Mouse (Mus musculus): Measurements from ENCODE around the gene Nrbp1.
A peak's percentile ranks its signal among the peaks of the same experiment; 100 is the strongest.
"Not testable (repeated sequence)": the region's sequence is repeated elsewhere in the genome, so short reads cannot be mapped to it uniquely, and the experiment has no call there.

Gene Nrbp1

DNA sequence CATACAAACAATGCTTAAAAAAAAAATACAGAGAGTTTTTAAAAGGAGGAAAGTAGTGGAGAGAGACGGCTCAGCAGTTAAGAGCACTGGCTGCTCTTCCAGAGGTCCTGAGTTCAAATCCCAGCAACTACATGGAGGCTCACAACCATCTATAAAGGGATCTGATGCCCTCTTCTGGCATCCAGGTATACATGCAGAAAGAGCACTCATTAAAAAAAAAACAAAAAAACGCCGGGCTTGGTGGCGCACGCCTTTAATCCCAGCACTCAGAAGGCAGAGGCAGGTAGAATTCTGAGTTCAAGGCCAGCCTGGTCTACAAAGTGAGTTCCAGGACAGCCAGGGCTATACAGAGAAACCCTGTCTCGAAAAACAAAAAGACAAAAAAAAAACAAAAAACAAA lies 24.1 kb upstream of the Nrbp1 start:
- DNase-seq = not testable (repeated sequence)

DNA sequence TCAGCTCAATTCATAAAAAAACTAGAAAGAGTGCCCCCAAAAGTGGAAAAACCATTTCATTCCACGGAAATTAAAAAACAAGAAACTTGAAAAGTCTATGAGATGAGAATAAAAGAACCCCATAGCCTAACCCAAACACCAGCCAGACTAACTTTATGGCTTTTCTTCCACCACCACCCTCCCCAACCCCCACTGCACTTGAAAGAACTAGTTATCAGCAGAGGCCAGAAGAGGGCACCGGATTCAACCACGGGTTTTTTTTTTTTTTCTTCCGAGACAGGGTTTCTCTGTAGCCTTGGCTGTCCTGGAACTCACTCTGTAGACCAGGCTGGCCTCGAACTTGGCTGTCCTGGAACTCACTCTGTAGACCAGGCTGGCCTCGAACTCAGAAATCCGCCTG lies 22.4 kb upstream of the Nrbp1 start:
- DNase-seq = no peak

DNA sequence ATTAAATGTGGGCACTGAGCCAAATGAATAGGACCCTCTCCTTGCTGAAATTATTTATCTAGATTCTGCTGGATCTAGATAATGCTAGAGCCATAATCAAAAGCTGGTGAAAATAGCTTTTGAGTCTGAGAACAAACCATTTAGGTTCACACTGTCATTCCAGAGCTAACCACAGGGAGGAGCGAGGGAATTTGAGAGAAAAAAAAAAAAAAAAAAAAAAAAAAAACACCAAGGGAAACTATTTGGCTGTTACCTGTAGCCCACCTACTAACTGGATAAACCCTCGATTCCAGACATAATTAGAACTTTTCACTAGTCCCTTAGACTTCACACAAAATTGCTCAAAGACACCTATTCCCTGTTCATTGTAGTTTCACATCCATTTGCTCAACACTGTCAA lies 21.6 kb upstream of the Nrbp1 start:
- DNase-seq = peak in 1 of 2 experiments; percentile 55

DNA sequence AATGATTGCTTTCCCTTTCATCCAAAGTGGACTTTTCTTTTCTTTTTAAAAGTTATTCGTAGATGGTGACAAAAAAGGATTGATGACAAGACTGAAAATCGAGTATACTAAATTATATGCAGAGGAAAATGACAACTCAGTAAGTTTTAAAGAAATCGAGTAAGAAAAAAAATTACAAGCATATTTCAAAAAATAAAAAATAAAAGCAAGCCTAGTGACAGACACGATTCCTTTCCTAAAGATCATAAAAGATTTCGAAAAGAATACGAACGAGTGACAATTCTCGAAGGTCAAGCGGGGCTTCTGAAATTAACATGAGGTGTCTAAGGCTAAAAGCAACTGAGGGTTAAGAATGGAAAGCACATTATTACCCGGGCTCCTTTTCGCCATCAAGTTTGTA lies 21.2 kb upstream of the Nrbp1 start:
- DNase-seq = no peak

DNA sequence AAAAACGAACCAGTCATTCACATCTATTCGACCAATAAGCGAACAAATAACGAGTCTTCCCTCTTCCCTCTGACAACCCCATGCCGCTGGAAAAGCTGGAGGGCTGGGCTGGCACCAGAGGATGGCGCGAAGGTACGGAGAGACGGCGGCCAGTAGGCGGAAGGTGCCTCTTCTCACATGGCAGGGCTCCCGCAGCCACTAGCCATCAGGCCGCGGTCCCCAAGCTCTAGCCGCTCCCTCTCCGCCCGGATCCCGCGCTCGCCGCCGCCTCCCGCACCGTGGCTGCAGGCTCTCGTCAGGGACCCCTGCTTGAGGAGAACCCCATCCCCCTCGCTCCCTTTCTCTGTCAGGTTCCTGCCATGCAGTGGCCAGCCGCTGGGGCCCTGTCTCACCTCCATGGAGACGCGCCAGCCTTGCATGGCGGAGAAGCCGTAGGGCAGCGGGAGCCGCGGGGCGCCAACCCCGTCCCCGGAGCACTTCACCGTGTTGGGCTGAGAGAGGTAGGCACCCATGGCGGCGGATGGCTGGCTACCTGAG lies 20.7 kb upstream of the Nrbp1 start:
- DNase-seq = peak in 1 of 2 experiments; percentile 79

DNA sequence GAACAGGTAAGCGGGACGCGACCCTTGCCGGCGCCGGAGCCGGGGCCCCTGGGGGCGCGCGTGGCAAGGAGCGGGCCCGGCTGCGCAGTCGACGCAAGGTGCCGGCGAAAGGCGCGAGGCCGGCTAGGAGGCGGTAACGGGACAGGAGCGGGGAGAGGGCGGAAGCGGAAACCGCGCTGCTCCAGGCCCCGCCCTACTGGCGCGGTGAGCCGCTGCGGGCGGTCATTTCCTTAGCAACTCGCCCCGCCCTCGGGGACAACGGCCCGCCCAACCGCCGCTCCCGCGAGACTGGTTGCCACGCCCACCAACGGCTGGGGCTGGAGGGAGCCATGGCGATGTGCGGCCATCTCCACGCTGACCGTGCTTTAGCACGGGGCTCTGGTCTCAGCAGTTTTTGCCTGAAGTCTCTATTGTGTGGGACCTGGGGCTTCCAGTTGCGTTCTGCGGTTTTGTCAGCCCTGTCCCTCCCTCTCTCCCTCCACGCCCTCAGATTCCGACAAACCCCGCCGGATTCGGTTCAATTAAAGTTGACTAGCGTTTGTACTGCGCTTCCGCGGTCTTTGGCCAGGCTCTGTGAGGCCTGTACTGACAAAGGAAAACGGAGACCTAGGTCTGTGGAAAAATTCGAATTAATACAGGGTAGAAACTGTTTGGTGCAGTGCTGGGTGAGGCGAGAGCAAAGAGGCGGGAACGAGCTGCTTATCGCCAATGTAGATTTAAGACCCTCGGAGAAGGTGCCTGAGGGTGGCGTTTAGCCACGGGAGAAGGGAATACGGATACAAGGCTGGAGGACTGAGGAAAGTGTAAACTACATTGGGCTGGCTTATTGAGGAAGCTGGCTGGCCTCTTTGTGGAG lies 20.0 kb upstream of the Nrbp1 start, which contains the start of gene Ppm1g:
Gene Ppm1g, minus strand, starts transcription at position 240 of the 856 bp plus-strand sequence.
- DNase-seq = peak; percentile 98 to 99

DNA sequence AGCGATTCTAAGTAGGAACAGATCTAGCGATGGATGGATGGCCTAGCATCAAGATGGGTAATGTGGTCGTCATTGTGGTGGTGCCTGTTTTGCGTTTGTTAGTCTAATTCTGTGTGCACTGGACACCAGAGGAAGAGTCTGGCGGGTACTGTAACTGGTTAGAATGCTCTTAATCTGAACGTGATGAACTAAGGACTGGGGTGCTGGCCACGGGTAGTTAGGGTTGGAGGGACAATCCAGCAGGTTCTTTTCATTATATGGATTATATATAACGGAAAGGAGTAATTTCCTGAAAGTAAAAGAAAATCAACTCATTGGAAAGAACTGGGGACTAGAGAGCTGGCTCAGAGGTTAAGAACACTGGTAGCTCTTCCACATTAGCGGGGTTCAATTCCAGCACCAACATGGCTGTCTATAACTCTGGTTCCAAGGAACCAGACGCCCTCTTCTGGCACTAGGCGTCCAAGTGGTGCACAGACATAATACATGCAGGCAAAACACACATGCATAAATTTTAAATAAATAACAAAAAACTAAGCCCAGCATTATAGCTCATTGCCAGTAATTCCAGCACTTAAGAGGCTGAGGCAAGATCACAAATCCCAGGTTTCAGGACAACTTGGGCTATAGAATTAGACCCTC lies 19.2 kb upstream of the Nrbp1 start:
- DNase-seq = peak; percentile 48 to 59

DNA sequence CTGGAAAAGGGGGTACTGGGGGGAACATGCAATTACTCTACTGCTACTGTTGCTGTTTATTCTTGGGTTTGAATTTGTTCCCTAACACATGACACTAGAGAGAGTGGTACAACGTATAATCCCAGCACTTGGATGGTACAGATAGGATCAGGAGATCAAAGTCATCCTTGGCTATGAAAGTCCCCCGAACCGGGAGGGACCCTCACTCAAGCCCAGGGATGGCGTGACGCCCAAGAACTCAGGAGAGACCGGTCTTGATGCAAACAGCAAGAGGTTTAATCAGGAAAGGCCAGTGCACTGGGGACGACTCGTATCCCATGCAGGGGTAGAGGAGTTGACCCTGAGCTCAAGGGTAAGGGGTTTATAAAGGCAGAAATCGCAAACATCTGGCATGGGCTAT lies 18.0 kb upstream of the Nrbp1 start:
- DNase-seq = peak in 1 of 2 experiments; percentile 26

DNA sequence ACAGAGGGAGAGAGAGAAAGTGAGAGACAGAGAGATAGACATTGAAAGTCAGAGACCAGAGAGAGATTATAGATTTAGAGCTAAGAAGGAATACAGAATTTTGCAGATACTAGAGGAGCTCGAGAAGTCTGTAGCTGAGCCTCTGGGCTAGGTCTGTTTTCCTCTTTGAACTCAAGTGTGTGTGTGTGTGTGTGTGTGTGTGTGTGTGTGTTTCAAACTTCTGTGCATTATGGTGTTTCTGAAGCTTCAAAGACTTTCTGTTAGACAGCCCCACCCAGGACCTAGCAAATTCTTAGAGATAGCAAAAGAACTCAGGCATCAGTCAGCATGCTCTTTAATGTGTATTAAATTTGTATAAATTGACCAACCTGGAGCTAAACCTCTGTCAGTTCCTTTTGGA lies 14.0 kb upstream of the Nrbp1 start:
- no peak for DNase-seq

DNA sequence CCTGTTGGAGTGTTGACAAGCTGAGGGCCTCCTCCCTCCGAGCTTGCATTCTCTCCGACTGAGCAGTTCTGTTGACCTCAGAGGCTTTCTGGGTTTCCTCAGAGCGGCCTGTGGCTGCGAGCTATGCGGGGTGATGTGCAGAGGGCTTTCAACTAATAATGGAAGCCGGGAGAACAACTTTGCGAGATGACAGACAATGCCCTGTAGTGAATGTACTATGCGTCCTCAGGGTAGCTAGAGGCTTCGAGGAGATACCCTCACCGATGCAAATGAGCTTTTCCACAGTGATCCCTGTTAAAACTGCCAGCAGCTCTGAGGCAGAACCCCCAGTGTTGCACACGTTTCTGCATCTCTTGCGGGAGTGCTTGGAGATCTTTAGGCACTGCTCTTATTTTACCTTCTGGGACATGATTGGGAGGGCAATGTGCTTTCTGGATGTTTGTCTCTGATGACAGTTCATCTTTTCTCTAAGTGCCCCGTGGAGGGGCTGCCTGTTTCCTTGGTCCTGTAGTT lies 914 bp downstream of the Nrbp1 start:
- DNase-seq = no peak

DNA sequence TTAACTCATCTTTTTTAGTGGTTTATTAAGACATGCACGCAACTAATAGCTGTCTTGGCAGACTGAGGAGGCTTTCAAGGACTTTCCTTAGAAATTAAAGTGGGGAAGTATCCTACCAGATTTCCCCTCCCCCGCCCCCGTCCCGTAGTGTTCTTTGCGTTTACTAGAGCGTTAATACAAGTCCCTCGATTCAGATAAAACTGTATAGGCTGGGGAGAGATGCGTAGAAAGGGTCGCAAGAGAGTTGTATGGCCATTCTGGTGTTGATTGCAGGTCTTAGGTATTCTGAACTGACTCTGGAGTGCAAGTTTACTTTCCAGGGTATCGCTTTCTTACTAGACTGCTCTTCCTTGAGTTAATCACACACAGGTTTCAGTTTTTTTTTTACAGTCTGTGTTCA lies 1.5 kb downstream of the Nrbp1 start:
- no peak for DNase-seq

DNA sequence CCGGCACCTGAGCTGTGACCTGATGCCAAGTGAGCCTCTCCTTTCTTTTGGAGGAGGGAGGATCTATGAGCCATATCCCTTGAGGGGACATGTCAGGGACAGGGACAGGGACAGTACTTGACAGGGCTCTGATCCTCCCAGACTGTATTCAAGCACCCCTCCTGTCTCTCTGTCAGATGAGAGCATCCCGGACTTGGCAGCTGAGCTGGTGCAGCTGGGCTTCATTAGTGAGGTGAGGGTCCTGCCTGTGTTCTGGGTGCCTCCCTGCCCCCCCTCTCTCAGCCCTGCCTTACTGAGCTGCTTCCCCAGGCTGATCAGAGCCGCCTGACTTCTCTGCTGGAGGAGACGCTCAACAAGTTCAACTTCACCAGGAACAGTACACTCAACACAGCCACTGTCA lies 10.1 kb downstream of the Nrbp1 start:
- no peak for DNase-seq

DNA sequence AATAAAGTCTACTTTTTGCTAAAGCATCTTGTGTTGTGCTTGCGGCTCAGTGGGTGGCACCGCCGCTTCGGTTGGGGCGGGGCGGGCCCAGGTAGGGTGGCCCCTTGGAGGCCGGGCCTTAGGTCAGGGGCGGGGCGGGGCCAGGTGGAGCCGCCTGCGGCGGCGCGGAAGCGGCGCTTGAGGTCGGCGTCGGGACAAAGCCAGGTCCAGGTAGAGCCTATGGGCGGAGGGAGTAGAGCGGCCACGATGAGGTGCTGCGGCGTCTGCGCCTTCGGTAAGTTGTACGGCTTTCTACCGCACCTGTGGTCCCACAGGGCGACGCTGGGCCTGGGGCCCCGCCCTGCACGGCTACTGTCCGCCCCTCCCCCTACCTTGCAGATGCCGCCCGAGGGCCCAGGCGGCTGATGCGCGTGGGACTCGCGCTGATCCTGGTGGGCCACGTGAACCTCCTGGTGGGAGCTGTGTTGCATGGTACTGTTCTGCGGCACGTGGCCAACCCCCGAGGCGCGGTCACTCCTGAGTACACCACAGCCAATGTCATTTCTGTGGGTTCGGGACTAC lies 11.0 kb downstream of the Nrbp1 start, which contains the start of gene Krtcap3:
Gene Krtcap3, plus strand, starts transcription at position 151 of the 561 bp plus-strand sequence.
- peak; percentile 34 to 44 for DNase-seq

DNA sequence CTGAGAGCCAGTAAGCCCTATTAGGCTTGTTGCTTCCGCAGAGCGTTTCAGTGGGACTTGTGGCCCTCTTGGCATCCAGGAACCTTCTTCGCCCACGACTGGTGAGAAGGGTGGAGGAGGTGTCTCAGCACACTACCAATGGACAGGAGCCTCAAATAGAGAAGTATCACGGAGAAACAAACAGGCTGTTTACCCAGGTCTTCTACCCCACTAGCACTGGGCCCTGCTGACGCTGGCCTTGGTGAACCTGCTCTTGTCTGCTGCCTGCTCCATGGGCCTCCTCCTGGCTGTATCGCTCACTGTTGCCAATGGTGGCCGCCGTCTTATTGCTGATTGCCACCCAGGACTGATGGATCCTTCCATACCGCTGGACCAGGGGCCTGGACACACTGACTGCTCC lies 11.5 kb downstream of the Nrbp1 start:
- DNase-seq = no peak

DNA sequence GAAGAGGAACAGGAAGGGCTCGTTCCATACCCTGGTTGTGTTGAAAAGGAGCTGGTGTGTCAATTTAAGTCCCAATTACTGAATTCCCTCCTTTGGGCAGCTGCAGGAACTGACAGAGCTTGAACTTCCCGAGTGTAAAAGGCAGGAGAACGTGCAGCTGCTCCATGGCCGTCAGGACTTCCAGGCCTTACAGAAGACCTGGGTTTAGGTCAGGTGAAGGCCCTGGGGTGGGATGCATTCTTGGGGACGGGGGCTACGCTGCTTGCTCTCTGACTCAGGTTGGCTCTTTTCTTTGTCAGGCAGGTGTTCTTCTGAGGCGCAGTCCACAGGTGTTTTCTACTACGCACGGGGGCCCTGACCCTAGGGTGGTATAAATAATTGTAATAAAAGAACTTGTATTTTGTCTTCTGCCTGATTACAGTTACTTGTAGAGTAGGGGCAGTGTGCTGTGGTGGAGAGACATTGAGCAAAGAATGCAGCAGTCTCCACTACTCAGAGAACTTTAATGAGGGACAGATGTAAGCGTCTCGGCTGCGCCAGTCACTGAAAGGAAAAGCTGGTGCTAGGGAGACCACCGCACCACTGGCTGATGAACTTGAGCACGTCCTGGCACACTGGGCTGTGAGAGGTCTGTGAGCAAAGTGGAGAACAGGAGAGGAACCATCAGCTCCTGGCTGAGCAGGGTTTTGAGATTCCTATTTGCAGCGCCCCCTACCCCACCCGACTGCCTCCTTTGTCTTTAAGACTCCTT lies 12.3 kb downstream of the Nrbp1 start:
- no peak for DNase-seq

DNA sequence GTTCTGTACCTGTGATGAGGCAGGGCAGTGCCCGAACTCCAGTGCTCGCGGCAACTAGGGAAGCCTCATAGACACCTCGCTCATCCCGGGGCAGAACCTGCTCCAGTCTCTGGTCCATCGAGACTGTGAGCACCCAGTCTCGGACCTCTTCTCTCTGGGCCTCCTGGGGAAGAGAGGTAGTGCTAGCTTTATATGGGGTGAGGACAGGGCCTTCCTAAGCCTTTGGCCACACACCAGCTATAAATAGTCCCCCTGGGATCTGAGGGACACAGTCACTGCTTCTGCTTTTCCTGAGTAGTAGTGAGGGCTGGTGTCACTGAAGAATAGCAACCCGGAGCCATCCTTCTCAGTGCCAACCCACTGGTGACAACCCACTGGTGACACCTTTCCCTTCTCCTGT lies 13.1 kb downstream of the Nrbp1 start:
- DNase-seq = no peak

DNA sequence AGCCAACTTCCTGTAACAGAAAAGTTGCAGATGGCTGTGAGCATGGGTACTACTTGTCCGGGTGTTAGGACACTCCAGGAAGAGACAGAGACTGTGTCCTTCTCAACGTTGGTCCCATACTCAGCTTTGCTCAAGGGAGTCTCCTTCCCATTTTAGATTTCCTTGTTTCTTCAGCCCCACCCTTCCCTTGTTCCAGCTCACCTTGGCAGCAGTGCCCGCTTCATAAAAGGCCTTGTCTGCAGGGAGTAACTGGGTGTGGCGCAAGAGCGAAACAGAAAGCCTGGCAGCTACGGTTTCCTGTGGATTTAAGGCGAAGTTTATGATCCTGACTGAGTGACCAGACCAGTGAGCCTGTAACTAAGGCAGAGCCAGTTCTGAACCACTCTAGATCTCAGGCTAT lies 13.8 kb downstream of the Nrbp1 start:
- no peak for DNase-seq

DNA sequence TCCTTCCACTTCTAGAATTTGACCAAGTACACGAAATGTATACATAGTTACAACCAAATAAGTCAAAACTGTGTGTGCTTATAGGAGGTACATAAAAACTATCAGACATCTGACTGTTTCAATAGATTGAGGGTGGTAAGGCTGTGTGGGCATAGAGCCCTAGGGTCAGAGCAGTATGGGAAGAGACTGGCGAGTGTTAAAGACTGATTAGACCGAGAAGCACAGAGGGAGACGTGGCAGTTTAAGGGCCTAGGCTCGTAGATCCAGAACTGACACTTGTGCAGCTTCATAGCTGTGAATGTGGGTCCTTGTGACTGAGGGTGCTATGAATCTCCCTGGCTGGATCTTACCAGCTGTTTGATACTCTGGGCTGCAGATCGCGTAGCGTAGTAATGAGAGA lies 14.2 kb downstream of the Nrbp1 start:
- DNase-seq = no peak

DNA sequence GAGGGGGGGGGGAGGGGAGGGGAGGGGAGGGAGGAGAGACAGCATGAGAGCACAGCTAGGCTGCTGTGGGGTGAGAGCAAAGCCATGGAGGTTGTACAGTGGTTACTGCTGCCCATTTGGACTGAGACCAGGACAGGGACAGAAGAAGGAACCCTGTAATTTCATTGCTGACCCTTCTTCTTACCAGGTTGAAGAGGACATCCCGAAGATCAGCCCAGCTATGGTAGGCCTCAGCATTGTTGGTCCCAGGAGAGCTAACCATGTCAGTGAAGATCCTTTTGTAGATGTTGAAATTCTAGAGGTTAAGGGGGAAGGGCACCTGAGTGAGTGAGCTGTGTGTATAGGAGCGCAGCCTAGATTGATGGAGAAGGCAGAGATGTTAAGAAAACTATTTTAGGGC lies 14.7 kb downstream of the Nrbp1 start:
- no peak for DNase-seq

DNA sequence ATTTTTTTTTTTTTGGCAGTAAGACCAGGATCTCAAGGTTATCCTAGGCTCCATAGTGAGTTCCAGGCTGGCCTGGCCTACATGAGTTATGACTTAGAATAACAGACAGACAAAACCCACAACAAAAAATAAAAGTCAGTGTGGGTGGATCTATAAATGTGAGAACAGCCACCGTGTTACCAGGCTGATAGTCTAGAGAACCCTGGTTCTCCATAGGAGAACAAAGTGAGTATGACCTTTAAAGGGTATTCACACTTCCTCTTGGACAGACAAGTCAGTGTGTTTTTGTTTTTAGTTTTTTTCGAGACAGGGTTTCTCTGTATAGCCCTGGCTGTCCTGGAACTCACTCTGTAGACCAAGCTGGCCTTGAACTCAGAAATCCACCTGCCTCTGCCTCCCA lies 15.3 kb downstream of the Nrbp1 start:
- DNase-seq = no peak

DNA sequence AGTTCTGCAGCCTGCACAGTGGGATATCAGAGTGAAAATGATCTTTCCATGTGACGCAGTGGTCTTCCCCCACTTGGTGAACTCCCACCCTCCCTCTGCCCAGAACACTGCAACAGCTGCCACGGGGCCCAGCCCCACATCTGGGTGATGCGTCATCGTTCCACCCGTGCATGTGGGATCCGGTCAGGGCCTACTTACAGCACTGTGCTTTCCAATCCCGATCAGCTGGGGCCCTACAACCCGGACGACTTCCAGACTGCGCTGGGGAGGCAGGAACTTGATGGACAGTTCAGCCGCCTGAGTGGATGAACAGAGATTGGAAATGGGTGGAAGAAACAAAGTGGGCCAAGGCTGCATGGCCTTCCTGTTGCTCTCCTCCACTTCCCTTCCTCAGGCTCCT lies 17.0 kb downstream of the Nrbp1 start:
- no peak for DNase-seq

DNA sequence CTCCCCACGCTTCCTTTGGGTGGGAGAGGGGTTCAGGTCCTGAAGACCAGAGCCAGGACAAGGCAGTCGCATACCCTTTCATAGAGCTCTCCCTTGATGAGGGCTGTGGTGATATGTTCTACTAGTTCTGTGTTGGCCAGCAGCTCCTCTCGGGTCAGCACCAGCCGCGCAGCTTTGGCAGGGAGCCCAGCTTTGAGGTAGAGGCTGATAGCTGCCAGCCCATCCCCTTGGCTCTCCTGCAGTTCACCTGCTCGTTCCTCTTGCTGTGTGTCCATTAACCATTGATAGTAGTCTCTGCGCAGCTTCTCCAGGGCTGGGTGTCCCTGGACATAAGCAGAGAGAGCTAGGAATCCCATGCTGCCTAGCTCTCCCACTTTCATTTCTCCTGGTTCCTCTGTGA lies 25.4 kb downstream of the Nrbp1 start:
- DNase-seq = peak; percentile 50 to 58

DNA sequence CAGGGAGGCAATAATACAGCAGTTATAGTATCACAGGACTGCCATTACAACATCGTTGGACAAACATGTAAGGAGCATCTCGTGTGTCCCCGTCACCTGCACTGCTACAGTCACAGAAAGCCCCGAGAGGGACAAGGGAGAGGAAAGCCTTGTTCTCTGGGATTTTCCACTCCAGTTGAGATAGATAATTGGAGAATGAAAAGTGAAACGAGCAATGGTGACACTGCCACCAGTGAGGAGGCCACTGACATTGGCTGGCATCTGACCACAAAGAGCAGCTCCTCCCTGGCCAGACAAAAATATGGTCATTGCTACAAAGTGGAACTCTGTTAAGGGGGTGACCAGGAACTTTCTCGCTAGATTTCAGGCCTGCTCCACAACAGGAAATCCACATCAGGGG lies 27.0 kb downstream of the Nrbp1 start:
- no peak for DNase-seq
